Mouse (Mus musculus): ENCODE data around the gene Edn2. TPM values are rescaled to one million over a fixed set of nuclear protein-coding genes. Genes with fewer than 3 reads are reported as not detected.
A peak's percentile ranks its signal among the peaks of the same experiment; 100 is the strongest.

Gene Edn2
- total RNA-seq, 2 experiments from 2014 or later, result not detected

GRCm38 (mm10) chr4:120200551-120201266 is 39.7 kb downstream of the Edn2 start:
- peak; percentile 23 for DNase-seq (ENCODE audit: low spot score)

DNA sequence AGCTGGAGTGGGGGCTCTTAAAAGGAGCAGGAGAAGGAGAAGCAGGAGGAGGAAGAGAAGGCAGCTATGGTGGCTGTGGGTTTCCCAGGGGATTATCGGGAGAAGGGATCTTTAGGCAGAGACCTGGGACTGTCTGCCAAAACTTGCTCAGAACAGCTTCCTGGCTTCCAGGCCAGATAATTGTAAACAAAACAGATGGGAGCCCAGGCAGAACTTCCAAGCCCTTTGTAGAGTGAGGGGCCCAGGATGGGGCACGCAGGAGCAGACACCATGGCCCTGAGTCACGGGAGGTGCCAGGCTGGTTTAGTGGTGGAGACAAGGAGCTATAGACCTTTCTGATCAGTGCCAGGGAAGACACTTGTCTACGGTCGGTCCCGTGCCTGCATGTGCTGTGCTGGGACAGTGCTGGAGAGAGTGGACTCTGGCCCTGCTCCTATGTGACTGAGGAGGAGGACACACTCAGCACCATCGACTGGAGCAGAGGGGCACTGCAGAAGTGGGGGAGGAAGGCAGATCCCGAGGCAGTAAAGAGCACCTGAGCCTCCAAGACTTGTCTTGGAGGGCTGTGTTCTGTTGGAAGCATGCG is 43.4 kb downstream of the Edn2 start:
- DNase-seq (ENCODE audit: low spot score), result no peak

- no peak for DNase-seq (ENCODE audit: low spot score)
Measured at GRCm38 (mm10) chr4:120206471-120206891, 45.5 kb downstream of the Edn2 start.

DNA sequence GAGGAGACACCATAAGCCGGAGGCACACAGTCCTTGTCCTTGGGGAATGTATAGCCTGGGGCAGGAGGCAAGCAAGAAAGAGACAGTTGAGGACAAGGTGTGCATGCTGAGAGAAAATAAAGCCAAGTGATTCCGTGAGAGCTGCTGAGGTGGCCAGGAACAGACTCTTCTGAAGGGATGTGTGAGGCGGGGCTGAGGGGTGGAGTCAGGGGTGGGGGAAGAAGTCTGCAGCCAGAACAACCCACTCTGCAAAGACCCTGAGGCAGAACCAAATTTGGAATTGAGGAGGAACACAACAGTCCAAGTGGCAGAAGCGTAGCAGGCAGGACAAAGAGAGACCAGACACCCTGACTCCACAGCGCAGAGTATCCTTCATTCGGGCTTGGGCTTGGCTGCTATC is 51.1 kb downstream of the Edn2 start:
- no peak for DNase-seq (ENCODE audit: low spot score)

GRCm38 (mm10) chr4:120212812-120213211 is 51.8 kb downstream of the Edn2 start:
- no peak for DNase-seq (ENCODE audit: low spot score)

DNA sequence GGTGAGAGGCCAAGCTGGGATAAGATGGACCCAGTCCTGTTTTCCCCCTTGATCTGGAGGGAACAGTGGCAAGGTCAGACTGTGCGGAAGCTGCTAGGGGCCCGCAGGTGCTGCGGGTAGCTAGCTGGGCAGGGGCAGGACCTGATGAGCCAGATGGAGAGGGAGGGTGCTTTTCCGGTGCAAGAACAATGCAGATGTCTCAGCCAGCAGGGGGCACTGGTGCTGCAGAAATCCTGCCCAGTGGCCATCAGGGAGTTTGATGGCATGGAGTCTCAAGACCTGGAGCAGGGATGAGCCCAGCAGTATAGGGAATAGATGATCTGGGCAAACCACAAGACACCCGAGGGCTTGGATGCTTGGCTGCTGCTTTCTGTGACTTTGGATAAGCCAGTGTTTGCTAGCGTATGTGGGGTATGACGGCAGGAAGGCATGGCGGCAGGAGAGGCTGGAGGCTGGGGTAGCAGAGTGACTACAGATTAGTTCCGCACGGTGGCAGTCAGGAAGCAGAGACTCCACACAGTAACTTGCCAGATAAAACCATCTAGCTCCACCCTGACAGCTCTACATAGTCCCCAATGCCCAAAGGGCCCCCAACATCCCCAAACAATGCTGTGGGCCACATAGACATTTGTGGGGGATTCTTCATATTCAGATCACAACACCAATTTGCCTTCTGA is 55.0 kb downstream of the Edn2 start:
- DNase-seq (ENCODE audit: low spot score), result peak; percentile 57

DNA sequence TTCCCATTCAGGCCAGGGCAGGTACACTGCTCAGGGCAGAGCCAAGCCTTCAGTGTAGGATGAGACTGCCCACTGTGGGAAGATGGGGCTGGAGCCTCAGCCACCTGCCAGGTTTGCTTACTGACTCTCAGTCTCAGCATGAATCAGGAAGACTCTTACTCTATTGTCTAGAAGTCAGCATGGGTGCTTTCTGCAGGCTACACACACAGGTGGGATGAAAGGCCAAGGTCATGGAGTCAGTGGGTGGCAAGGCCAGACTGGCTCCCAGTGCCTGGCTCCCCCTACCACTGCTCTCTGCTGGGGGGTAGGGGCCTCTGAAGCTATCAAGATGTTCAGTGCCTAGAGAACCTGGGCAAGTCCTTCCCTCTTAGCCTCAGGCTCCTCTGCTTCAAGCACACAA is 55.9 kb downstream of the Edn2 start:
- no peak for DNase-seq (ENCODE audit: low spot score)

Other genes starting within 250 kb of the Edn2 start
- not detected for gene AL607142.1, start 96.2 kb upstream of the Edn2 start, total RNA-seq (2021)
- 1 to 10 TPM; 4.4 to 6.6 TPM for gene Foxo6, start 126.1 kb downstream of the Edn2 start, total RNA-seq (2021)
- gene Scmh1, start 244.1 kb downstream of the Edn2 start, total RNA-seq (2021), result 10 to 100 TPM; 43.5 to 46.9 TPM

All from gastrocnemius, adult 18-20 months (tissue).